Mouse (Mus musculus) urinary bladder, postnatal 25 days (tissue): ENCODE measurements at regions not wholly inside any gene's neighbourhood (a gene's known extent, or its start where the extent isn't known, plus 50 kb on each side); places are given as distances from the start of the nearest gene placed in this dataset.

Experiments used
- DNase-seq: peaks from one replicate; pipeline ENCODE4 v3.0.0; 2022; ENCODE audit warnings: low spot score

- DNase-seq: peak; percentile 25
These were observed 77.7 kb upstream of the Vmn2r25 start for GRCm38 (mm10) chr6:123930951-123931350.

- no peak for DNase-seq
These were observed 84.7 kb upstream of the Vmn2r25 start for GRCm38 (mm10) chr6:123937930-123938329.

- DNase-seq: no peak
These were observed 63.0 kb upstream of the Vmn2r26 start for GRCm38 (mm10) chr6:123961321-123961720.

GRCm38 (mm10) chr6:123971180-123971579 is 53.2 kb upstream of the Vmn2r26 start:
- no peak for DNase-seq
